In the genomic region with DNA sequence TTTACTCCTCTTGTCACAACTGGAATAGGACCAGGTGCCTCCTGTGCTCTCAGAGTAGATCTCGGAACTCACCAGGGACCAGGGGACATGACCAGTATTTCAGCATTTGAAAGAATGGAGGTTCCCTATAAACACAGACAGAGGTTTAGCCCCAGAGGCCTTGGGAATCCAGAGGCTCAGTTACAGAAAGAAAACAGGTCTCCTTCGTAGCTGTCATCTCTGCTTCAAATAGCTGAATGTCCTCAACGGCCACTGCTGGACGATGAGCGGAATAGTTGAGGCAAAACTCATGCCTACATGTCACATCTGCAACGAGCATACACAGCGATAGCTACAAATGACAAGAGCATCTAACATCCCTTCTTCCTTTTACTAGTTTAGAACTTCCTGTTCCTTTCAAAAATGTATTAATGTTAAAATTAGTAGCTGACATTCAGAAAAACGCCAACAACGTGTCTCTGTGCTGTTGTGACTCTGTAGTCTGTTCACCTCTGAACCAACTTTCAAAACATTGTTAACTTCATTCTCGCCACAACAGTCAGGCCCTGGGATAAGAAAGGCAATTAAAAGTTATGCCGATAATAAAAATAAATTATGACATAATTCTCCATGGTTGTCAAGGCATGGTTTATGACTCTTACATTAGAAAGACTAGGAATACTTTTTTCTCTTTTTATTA, we compare ENCODE assay signal across 19 mouse cellular contexts.
DNase-seq lines count a peak whose midpoint lies in the region; ATAC-seq and TF ChIP-seq lines count a peak whose summit lies in the region.
"Had no signal": no experiment of that assay in that cellular context is flagged by ENCODE, and none has a peak within 500 bp of the region (broad histone marks: within the 10 kb centered on the region; RNA-seq: fewer than 3 reads in every experiment).

No protein-coding gene starts in this region.

- no peak; the same call in 1 of the 2 replicates for ATAC-seq in kidney, embryonic 15.5 days (replicated peaks; ENCODE audit: low FRiP score)
- ATAC-seq in intestine, embryonic 16.5 days = peak; percentile 38; the same call in 1 of the 2 replicates
- ATAC-seq in midbrain, embryonic 15.5 days (replicated peaks) = no peak
- no peak for ATAC-seq in liver, postnatal 0 days
- ATAC-seq: forebrain, embryonic 13.5 days; forebrain, postnatal 0 days had no signal

- no peak for DNase-seq in kidney, adult 11 months
- no peak for DNase-seq in layer of hippocampus, adult 2 months (ENCODE audit: low spot score in 2 of 2)
- no peak for DNase-seq in layer of hippocampus, adult 8-10 months (ENCODE audit: low spot score in 2 of 2)
- no peak for DNase-seq in liver, postnatal 0 days
- DNase-seq: adrenal gland, adult 8-10 months; adrenal gland, postnatal 36 days; cerebellum, adult 2 months; cerebellum, postnatal 10 days; forebrain, postnatal 0 days; gastrocnemius, postnatal 14 days; heart, postnatal 36 days had no signal

- no peak overlapping the region for H3K4me2 ChIP-seq in kidney, embryonic 15.5 days
- H3K4me2 ChIP-seq in intestine, embryonic 16.5 days (ENCODE audit: low read depth, low read length) = no peak overlapping the region
- no peak overlapping the region for H3K4me2 ChIP-seq in midbrain, embryonic 15.5 days
- H3K4me2 ChIP-seq in liver, postnatal 0 days (ENCODE audit: low read depth, low read length) = no peak overlapping the region
- H3K4me2 ChIP-seq: forebrain, embryonic 13.5 days; heart, embryonic 13.5 days; hindbrain, embryonic 12.5 days had no signal

- H3K4me1 ChIP-seq in kidney, embryonic 15.5 days = 0 out of 2 replicates have a peak, but pooled peaks cover 7% of the 10 kb centered on the region
- peaks cover 4% of the 10 kb centered on the region; the same call in 1 of the 2 replicates for H3K4me1 ChIP-seq in intestine, embryonic 16.5 days (ENCODE audit: control insufficient read depth, insufficient read depth, low read length)
- no peaks in the 10 kb centered on the region for H3K4me1 ChIP-seq in midbrain, embryonic 15.5 days
- H3K4me1 ChIP-seq in liver, postnatal 0 days (ENCODE audit: insufficient read depth) = no peaks in the 10 kb centered on the region
- H3K4me1 ChIP-seq: embryonic facial prominence, embryonic 10.5 days; forebrain, embryonic 13.5 days; hindbrain, embryonic 12.5 days had no signal

- H3K27me3 ChIP-seq in kidney, embryonic 15.5 days = no peaks in the 10 kb centered on the region
- no peaks in the 10 kb centered on the region for H3K27me3 ChIP-seq in intestine, embryonic 16.5 days (replicated peaks; ENCODE audit: control insufficient read depth, insufficient read depth, low read length)
- H3K27me3 ChIP-seq in midbrain, embryonic 15.5 days (replicated peaks) = no peaks in the 10 kb centered on the region
- no peaks in the 10 kb centered on the region for H3K27me3 ChIP-seq in liver, postnatal 0 days (ENCODE audit: insufficient read depth, low read length)
- H3K27me3 ChIP-seq: CH12.LX; forebrain, embryonic 13.5 days; heart, embryonic 13.5 days; hindbrain, embryonic 12.5 days had no signal

- no peak overlapping the region for H3K9ac ChIP-seq in kidney, embryonic 15.5 days
- H3K9ac ChIP-seq in intestine, embryonic 16.5 days (ENCODE audit: low read depth, low read length) = no peak overlapping the region
- no peak overlapping the region for H3K9ac ChIP-seq in midbrain, embryonic 15.5 days
- H3K9ac ChIP-seq in liver, postnatal 0 days (replicated peaks) = no peak overlapping the region
- H3K9ac ChIP-seq: forebrain, embryonic 13.5 days; forebrain, postnatal 0 days; heart, embryonic 13.5 days; hindbrain, embryonic 12.5 days had no signal

- H3K27ac ChIP-seq in kidney, embryonic 15.5 days = 0 out of 2 replicates have a peak overlapping the region, but pooled peaks have one; percentile 13
- 0 out of 2 replicates have a peak overlapping the region, but pooled peaks have one; percentile 8 for H3K27ac ChIP-seq in layer of hippocampus, adult 2 months
- peak overlapping the region; percentile 4; the same call in 1 of the 2 replicates for H3K27ac ChIP-seq in intestine, embryonic 16.5 days (ENCODE audit: low read length)
- H3K27ac ChIP-seq in midbrain, embryonic 15.5 days = no peak overlapping the region
- H3K27ac ChIP-seq in liver, postnatal 0 days (ENCODE audit: low read depth) = no peak overlapping the region
- H3K27ac ChIP-seq: embryonic facial prominence, embryonic 10.5 days; forebrain, embryonic 13.5 days; heart, embryonic 13.5 days; hindbrain, embryonic 12.5 days had no signal

- WGBS in kidney, embryonic 15.5 days = 55% methylated on average over 11 of the region's 11 CpGs
- 70% methylated on average over 11 of the region's 11 CpGs for WGBS in intestine, embryonic 16.5 days
- WGBS in midbrain, embryonic 15.5 days = 89% methylated on average over 11 of the region's 11 CpGs
- WGBS in liver, postnatal 0 days (ENCODE audit: insufficient replicate concordance) = 75% methylated on average over 11 of the region's 11 CpGs

- H3K36me3 ChIP-seq in kidney, embryonic 15.5 days = no peaks in the 10 kb centered on the region
- H3K36me3 ChIP-seq in intestine, embryonic 16.5 days (ENCODE audit: control insufficient read depth, insufficient read depth, low read length) = no peaks in the 10 kb centered on the region
- no peaks in the 10 kb centered on the region for H3K36me3 ChIP-seq in midbrain, embryonic 15.5 days (replicated peaks)
- H3K36me3 ChIP-seq in liver, postnatal 0 days (replicated peaks; ENCODE audit: insufficient read depth, low read length) = 0 out of 2 replicates have a peak, but pooled peaks cover 2% of the 10 kb centered on the region
- H3K36me3 ChIP-seq: embryonic facial prominence, embryonic 10.5 days; heart, embryonic 13.5 days; hindbrain, embryonic 12.5 days had no signal

- TF ChIP-seq EP300 in liver, postnatal 0 days (IDR thresholded peaks at IDR 0.05; ENCODE audit: low read depth) = no peak

- no peak for TF ChIP-seq CTCF in layer of hippocampus, adult 2 months (conservative IDR thresholded peaks at IDR 0.05)
- no peak for TF ChIP-seq CTCF in liver, postnatal 0 days (IDR thresholded peaks at IDR 0.05; ENCODE audit: low read depth)

- no peak overlapping the region for H3K4me3 ChIP-seq in kidney, embryonic 15.5 days (replicated peaks)
- no peak overlapping the region for H3K4me3 ChIP-seq in layer of hippocampus, adult 2 months
- no peak overlapping the region for H3K4me3 ChIP-seq in intestine, embryonic 16.5 days (ENCODE audit: low read length)
- no peak overlapping the region for H3K4me3 ChIP-seq in midbrain, embryonic 15.5 days
- H3K4me3 ChIP-seq in liver, postnatal 0 days (ENCODE audit: low read depth, low read length) = no peak overlapping the region
- H3K4me3 ChIP-seq: embryonic facial prominence, embryonic 10.5 days; forebrain, embryonic 13.5 days; heart, embryonic 13.5 days; hindbrain, embryonic 12.5 days had no signal

- H3K9me3 ChIP-seq in kidney, embryonic 15.5 days (replicated peaks) = no peaks in the 10 kb centered on the region
- H3K9me3 ChIP-seq in intestine, embryonic 16.5 days (ENCODE audit: control insufficient read depth, low read length) = no peaks in the 10 kb centered on the region
- no peaks in the 10 kb centered on the region for H3K9me3 ChIP-seq in midbrain, embryonic 15.5 days
- no peaks in the 10 kb centered on the region for H3K9me3 ChIP-seq in liver, postnatal 0 days (ENCODE audit: low read length)
- H3K9me3 ChIP-seq: embryonic facial prominence, embryonic 10.5 days; forebrain, embryonic 13.5 days; hindbrain, embryonic 12.5 days had no signal

Comparison
In these comparisons a context has a peak if more than half of its experiments do, and no peak if none do; other contexts are left out.
1. H3K27ac ChIP-seq: peak in kidney, embryonic 15.5 days (single experiment), layer of hippocampus, adult 2 months (single experiment) and intestine, embryonic 16.5 days (single experiment); none in midbrain, embryonic 15.5 days (single experiment) and liver, postnatal 0 days (single experiment).